Mouse (Mus musculus): ENCODE measurements around the gene Cytip.

The Cytip gene

GRCm38 (mm10) chr2:58195346-58195745 is at the start of gene Cytip:
Gene Cytip (minus strand): TSS chr2:58195532.
- no peak for DNase-seq (ENCODE audit: extremely low read depth, low read depth)

DNA sequence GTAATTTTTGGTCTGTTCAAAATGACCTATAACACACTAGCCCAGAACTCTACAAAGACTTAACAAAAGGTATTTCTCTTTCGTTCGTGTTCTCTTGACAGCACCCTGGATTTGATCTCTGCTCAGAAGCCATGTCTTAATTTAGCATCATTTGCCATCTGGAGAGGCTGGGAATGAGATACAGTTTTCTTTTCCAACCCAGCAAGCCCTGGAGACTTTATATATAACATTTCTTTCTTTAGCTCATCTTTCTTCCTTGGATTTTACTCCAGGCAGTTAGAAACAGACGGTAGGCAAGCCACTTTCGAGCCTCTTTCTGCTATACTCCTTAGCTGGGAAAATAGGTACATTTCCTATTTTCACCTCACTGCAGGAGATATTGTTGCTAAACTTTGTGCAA is 45.3 kb upstream of the Cytip start:
- no peak for DNase-seq (ENCODE audit: extremely low read depth, low read depth)

DNA sequence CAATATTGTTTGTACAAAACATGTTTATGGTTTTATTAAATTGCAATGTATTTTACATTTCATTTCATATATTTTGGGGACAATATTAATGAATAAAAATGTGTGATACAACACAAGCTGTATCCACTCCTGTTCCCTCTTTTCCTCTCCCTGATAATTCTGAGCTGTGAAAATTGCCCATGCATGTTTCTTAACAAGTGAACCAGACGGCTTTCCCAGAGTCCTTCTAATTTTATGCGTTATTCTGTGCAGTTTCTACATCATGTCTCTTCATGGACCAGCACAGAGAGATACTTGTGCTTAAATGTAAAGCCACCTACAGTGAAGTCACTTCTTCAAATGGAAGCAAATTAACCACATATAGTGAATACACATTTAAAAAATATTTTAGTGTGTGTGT is 42.2 kb upstream of the Cytip start:
- DNase-seq (ENCODE audit: extremely low read depth, low read depth): no peak

GRCm38 (mm10) chr2:58199442-58199841 is 4.1 kb upstream of the Cytip start:
- DNase-seq (ENCODE audit: extremely low read depth, low read depth): no peak

- DNase-seq (ENCODE audit: extremely low read depth, low read depth): no peak
Observed at GRCm38 (mm10) chr2:58196880-58197279, 1.5 kb upstream of the Cytip start.

GRCm38 (mm10) chr2:58194422-58195115 is 763 bp downstream of the Cytip start:
- DNase-seq (ENCODE audit: extremely low read depth, low read depth): no peak

- no peak for DNase-seq (ENCODE audit: extremely low read depth, low read depth)
Observed at GRCm38 (mm10) chr2:58192160-58192559, 3.2 kb downstream of the Cytip start.

DNA sequence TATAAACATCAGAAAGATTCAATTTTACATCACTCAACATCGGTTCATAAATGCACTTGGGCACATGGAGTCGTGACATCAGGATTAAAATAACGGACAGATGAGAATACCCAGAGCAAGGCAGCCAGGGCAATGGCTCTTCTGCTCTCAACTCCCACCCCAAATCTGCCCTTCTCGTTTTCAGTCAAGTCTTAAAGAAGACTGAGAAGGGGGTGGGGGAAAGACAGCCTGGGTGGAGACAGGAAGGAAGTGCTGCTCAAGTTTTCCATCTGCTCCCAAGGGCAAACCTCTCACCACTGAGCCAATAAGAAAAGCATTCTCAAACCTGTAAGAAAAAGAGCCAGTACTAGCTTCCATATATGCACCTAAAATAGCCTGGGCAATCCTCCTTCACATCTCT is 5.8 kb downstream of the Cytip start:
- DNase-seq (ENCODE audit: extremely low read depth, low read depth): no peak

DNA sequence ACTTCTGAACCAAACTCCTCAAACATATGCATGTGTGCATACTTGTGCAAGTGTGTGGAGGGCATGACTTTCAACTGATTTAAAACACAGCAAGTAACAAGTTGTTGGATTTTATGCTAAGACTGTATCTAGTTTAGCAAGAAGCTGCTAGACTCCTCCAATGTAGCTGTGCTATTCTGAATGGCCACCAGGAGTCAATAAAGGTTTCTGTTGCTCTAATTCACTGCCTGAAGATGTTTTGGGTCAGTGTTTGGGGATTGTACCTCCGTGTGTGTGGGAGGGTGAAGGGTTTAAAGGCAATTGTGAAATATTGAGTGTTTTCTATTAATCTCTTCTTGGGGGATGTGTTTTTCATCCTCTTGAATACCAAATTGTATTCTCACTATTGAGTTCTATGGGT is 6.4 kb downstream of the Cytip start:
- DNase-seq (ENCODE audit: extremely low read depth, low read depth): no peak

GRCm38 (mm10) chr2:58187310-58188051 is 7.9 kb downstream of the Cytip start:
- DNase-seq (ENCODE audit: extremely low read depth, low read depth): no peak

GRCm38 (mm10) chr2:58184197-58184596 is 11.1 kb downstream of the Cytip start:
- DNase-seq (ENCODE audit: extremely low read depth, low read depth): no peak

GRCm38 (mm10) chr2:58183658-58184057 is 11.7 kb downstream of the Cytip start:
- peak; percentile 12 for DNase-seq (ENCODE audit: extremely low read depth, low read depth)

DNA sequence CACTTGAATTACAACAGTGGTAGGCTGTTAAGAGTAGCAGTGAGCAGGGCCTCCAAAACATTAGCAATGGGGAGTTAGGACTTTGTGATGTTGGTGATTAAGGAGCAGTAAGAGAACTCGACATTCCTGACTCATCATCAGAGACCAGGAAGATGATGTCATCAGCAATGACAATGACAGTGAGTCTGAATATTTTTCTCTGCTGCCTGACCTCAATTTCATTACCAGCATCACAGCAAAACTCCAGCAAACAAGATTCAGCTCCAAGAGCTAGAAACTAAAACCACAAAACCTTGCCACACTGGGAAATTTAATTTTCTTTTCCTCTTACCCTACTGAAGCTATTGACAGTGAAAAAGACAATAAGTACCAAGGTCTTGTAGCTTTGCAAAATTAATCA is 14.6 kb downstream of the Cytip start:
- no peak for DNase-seq (ENCODE audit: extremely low read depth, low read depth)

DNA sequence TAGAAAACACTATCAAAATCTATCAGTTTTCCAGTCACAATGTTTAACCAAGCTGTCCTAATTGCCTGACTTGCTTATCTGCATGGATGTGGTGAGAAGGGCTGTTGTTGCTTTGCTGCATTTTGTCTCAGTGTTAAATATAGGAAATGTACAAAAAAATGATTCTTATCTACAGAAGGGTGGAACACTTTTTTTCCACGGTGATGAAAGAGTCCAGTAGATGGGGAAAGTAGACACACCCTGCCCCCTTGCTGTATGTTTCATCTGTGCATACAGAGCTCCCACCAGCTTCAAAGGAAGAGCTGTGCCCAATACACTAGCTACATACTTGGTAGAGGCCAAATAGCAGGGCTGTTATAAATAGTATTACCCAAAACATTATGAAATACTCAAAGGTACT is 16.3 kb downstream of the Cytip start:
- DNase-seq (ENCODE audit: extremely low read depth, low read depth): no peak

DNA sequence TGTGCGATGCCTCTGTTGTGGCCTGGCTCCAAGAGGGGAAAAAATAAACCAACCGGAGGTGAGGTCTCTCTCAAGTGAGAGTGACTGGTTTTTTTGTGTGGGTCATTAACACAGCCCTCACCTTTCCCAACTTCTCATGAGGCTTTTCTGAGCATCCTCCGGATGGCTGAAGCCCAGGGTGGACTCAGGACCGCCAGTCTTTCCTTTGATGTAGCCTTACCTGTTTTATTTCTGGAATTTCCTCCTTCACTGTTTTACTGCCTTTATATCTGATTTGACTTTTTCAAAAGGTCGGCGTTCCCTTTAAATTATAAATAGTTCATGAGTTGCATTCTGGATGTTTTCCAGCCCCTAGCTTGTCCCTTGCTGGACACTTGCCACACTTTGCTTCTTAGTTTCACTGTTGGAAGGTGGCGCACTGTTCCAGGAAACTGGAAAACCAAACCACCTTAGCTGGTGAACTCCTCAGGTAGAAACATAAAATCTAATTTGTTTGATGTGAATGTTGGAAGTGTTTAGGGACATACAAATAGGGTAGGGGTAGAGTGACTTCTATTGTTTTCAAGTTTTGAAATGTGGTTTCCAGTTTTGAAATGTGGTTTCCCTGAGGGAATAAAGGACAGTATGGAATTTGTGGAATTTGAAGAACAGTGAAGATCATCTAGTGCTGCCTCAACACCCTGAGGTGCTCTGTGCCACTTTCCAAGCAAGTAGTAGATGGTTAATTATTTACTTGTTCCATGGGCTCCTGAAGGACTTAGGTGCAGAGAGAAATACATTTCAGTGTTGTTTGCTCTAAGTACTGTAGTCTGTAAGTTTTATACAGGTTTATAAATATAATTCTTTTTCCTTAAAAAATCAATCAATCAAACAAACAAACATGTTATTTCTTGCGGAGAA is 19.7 kb downstream of the Cytip start:
- no peak for DNase-seq (ENCODE audit: extremely low read depth, low read depth)

GRCm38 (mm10) chr2:58174476-58175286 is 20.7 kb downstream of the Cytip start:
- no peak for DNase-seq (ENCODE audit: extremely low read depth, low read depth)

- no peak for DNase-seq (ENCODE audit: extremely low read depth, low read depth)
Observed at GRCm38 (mm10) chr2:58172963-58173362, 22.4 kb downstream of the Cytip start.

DNA sequence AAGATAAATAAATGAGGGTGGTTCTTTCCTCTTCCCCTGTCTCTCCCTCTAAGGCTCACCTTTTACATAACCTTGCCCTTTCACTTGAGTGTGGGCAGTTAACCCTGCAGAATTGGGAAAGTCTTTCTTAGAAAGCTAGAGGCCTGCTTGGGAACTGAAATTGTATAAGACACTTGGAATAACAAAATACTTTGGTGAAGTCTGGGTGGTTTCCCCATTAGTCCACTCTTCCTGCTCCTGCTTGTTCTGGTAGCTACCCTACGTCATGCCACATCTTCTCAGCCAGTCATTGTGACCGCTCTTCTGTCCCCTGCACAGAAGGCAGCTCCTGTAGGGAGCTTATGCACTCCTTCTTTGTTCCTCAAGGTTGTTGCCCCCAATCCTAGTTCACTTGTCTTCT is 26.2 kb downstream of the Cytip start:
- DNase-seq (ENCODE audit: extremely low read depth, low read depth): no peak

GRCm38 (mm10) chr2:58167654-58168053 is 27.7 kb downstream of the Cytip start:
- DNase-seq (ENCODE audit: extremely low read depth, low read depth): no peak

DNA sequence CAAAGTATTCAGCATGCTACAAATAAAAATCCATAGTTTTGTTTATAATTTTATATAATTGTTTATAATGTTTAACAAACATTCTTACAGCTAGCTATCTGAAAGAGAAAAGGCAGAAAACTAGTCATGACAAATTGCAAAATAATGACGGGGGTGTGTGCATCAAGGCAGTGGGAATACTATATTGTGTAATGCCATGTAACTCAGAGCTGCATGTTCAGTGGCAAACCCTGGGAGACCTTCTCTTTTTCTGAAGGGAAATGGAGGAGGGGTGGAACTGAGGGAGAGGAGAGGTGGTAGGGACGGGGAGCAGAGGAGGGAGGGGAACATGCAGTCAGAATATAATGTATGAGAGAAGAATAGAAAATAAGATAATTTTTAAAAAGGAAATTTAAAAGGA is 28.6 kb downstream of the Cytip start:
- no peak for DNase-seq (ENCODE audit: extremely low read depth, low read depth)

All from MEL-GATA-1-ER (cell line).